Mouse (Mus musculus) midbrain, postnatal 0 days (tissue): Measurements from ENCODE around the gene Tfap2a. TPM values are rescaled to one million over a fixed set of nuclear protein-coding genes. Genes with fewer than 3 reads are reported as not detected.

Experiments
- ATAC-seq: fragments of 200-750 bp; cut with Nextera tagmentation; 2 replicates; pipeline ENCODE4 v1.8.0; 2017; ENCODE audit warnings: moderate number of reproducible peaks, mild to moderate bottlenecking, moderate TSS enrichment, moderate library complexity; ENCODE audit not compliant: low FRiP score
- DNase-seq: peaks from one replicate; pipeline ENCODE4 v3.0.0-alpha.2; 2015; ENCODE audit warnings: low spot score
- H3K27ac ChIP-seq: fragments of 300-500 bp; sonication (generic); 2 replicates; pipeline ENCODE4 v1.5.1; 2014; ENCODE audit warnings: low read depth, mild to moderate bottlenecking, low read length, mixed read lengths
- H3K27me3 ChIP-seq: fragments of 300-500 bp; sonication (generic); 2 replicates; pipeline ENCODE4 v1.6.1; 2014; ENCODE audit warnings: low read length, control low read depth, mixed read lengths; ENCODE audit not compliant: insufficient read depth
- H3K36me3 ChIP-seq: fragments of 300-500 bp; sonication (generic); 2 replicates; pipeline ENCODE4 v1.6.1; 2014; ENCODE audit warnings: low read length, control low read depth, mixed read lengths; ENCODE audit not compliant: insufficient read depth
- H3K4me1 ChIP-seq: fragments of 300-500 bp; sonication (generic); 2 replicates; pipeline ENCODE4 v1.6.1; 2014; ENCODE audit warnings: mild to moderate bottlenecking, control low read depth, antibody characterized with exemption, low read length, mixed read lengths; ENCODE audit not compliant: insufficient read depth
- H3K4me2 ChIP-seq: fragments of 300-500 bp; sonication (generic); 2 replicates; pipeline ENCODE4 v1.6.1; 2014; ENCODE audit warnings: low read depth, mild to moderate bottlenecking, low read length, mixed read lengths; ENCODE audit not compliant: poor library complexity, severe bottlenecking
- H3K4me3 ChIP-seq: fragments of 300-500 bp; sonication (generic); 2 replicates; pipeline ENCODE4 v1.5.1; 2014; ENCODE audit warnings: low read depth, mild to moderate bottlenecking, low read length, moderate library complexity
- H3K9ac ChIP-seq: fragments of 300-500 bp; sonication (generic); replicated peaks from 2 replicates; pipeline ENCODE4 v1.6.1; 2014; ENCODE audit warnings: mild to moderate bottlenecking, low read length, moderate library complexity, mixed read lengths; ENCODE audit not compliant: poor library complexity, severe bottlenecking
- H3K9me3 ChIP-seq: fragments of 300-500 bp; sonication (generic); 2 replicates; pipeline ENCODE4 v1.6.1; 2016; ENCODE audit warnings: low read length, control low read depth
- CTCF ChIP-seq: IDR thresholded peaks from 2 replicates; pipeline ENCODE4 v1.5.1; 2016; ENCODE audit warnings: antibody characterized with exemption, mild to moderate bottlenecking
- WGBS: fragments of 180-500 bp; shearing (Covaris S2); extraction: QIAGEN DNeasy Blood & Tissue Kit; methylation state at CpG from one replicate; pipeline ENCODE4 v1.1.7; 2014; 5-methylcytosine and 5-hydroxymethylcytosine counted together
- polyA plus RNA-seq: library from polyadenylated mRNA; unstranded; fragments of >200 nt; fragmentation: Nextera tagmentation; extraction: Ambion mirVana; gene quantifications from 2 replicates; pipeline ENCODE4 v1.2.1, GENCODE M21; 2015
- total RNA-seq: library from RNA; depleted of rRNA; stranded (reverse); fragments of >200 nt; gene quantifications from 2 replicates; pipeline ENCODE4 v1.2.3, GENCODE M21; 2014

Gene Tfap2a
- total and polyA plus RNA-seq, 2 experiments from 2014 or later: 2.0 to 4.0 TPM

GRCm38 (mm10) chr13:40741436-40741835 lies 3.3 kb upstream of the Tfap2a start:
- WGBS: 1% methylated on average over 7 of the region's 7 CpGs
- Histone ChIP-seq H3K4me3 (no peak overlapping the region), H3K4me1 (no peaks in the 10 kb centered on the region), H3K36me3 (no peaks in the 10 kb centered on the region), H3K27ac (no peak overlapping the region), H3K9ac (no peak overlapping the region), H3K27me3 (peaks cover 99% of the 10 kb centered on the region), H3K4me2 (no peak overlapping the region), H3K9me3 (no peaks in the 10 kb centered on the region)
- ATAC-seq (no peak), DNase-seq (no peak)
- TF ChIP-seq CTCF: no peak

DNA sequence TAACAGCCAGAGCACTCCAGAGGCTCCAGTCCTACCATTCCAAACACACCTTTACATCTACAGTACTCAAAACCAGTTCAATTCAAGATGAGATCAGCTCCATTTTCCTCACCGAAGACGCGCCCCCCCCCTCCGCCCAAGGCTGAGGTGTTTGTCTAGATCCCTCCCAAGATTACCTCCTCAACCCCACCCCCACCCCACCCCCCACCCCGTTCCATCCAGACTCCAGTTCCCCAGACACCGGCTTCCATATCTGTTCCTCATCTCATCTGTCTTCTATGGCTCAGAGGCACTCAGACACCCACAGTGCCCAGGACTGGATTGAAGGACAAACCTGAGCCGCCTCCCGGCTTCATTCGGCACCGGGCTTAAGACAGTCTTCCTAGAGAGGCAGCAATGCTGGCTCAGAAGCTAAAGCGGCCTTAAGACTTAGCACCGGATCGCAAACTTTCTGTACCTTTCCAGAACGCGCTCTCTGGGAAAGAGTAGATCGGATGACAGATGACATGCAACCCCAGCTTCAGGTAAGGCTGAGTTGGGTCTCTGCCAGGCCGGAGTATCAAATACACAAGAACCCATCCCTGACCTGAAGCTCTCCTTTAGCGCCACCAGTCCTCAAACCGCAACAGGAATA lies 2.7 kb upstream of the Tfap2a start:
- H3K27me3 ChIP-seq: peaks cover 100% of the 10 kb centered on the region
- DNase-seq (no peak), ATAC-seq (no peak)
- no peak overlapping the region for H3K9ac ChIP-seq
- 1% methylated on average over 19 of the region's 19 CpGs for WGBS
- no peak for TF ChIP-seq CTCF
- no peaks in the 10 kb centered on the region for H3K9me3 ChIP-seq
- no peak overlapping the region for H3K4me2 ChIP-seq
- no peak overlapping the region for H3K4me3 ChIP-seq
- H3K36me3 ChIP-seq: no peaks in the 10 kb centered on the region
- H3K27ac ChIP-seq: no peak overlapping the region
- no peaks in the 10 kb centered on the region for H3K4me1 ChIP-seq

GRCm38 (mm10) chr13:40739901-40740300 lies 1.7 kb upstream of the Tfap2a start:
- H3K27ac ChIP-seq: no peak overlapping the region
- WGBS: 1% methylated on average over 10 of the region's 10 CpGs
- H3K27me3 ChIP-seq: peaks cover 98% of the 10 kb centered on the region
- H3K36me3 ChIP-seq: no peaks in the 10 kb centered on the region
- no peak overlapping the region for H3K4me3 ChIP-seq
- no peaks in the 10 kb centered on the region for H3K4me1 ChIP-seq
- TF ChIP-seq CTCF: no peak
- ATAC-seq (no peak), DNase-seq (no peak)
- H3K4me2 ChIP-seq: no peak overlapping the region
- no peaks in the 10 kb centered on the region for H3K9me3 ChIP-seq
- no peak overlapping the region for H3K9ac ChIP-seq

DNA sequence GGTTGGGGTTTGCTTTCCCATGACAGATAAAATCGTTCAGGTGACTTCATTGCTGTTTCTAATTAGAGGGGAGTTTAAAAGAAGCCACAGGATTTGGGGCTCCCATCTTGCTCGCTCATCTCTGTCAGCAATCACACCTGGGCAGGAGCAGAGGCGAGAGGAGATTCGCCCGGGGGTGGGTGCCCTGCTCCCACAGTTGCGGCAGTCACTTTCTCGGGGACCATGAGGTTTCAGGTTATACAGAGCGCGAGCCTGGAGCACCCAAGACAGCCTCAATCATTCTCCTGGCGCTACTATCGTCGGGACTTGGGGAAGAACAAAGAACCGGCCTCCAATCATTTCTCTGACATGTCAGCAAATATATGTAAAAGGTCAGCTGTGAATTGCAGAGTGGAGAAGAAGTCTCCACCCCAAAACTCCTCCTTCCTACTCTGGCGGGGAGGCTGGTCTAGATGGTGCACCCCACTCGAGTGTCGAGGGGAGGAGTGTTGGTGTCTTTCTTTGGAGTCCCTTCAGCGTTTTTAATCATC lies 1.0 kb upstream of the Tfap2a start:
- Histone ChIP-seq H3K4me2 (no peak overlapping the region), H3K4me3 (no peak overlapping the region), H3K9ac (no peak overlapping the region), H3K4me1 (no peaks in the 10 kb centered on the region), H3K27me3 (peaks cover 92% of the 10 kb centered on the region), H3K27ac (no peak overlapping the region), H3K9me3 (no peaks in the 10 kb centered on the region), H3K36me3 (no peaks in the 10 kb centered on the region)
- ATAC-seq: no peak
- WGBS: 1% methylated on average over 17 of the region's 17 CpGs
- no peak for TF ChIP-seq CTCF
- DNase-seq: no peak

GRCm38 (mm10) chr13:40737761-40738160 lies 415 bp downstream of the Tfap2a start:
- no peak for DNase-seq
- H3K4me2 ChIP-seq: peak overlapping the region; percentile 18
- ATAC-seq: no peak
- no peak overlapping the region for H3K9ac ChIP-seq
- H3K36me3 ChIP-seq: no peaks in the 10 kb centered on the region
- H3K27me3 ChIP-seq: peaks cover 92% of the 10 kb centered on the region
- no peaks in the 10 kb centered on the region for H3K4me1 ChIP-seq
- no peaks in the 10 kb centered on the region for H3K9me3 ChIP-seq
- H3K4me3 ChIP-seq: peak overlapping the region; percentile 2; the same call in 1 of the 2 replicates
- no peak overlapping the region for H3K27ac ChIP-seq
- no peak for TF ChIP-seq CTCF
- WGBS: under 1% methylated on average over 22 of the region's 22 CpGs

GRCm38 (mm10) chr13:40737099-40737498 lies 1.1 kb downstream of the Tfap2a start:
- DNase-seq: no peak
- Histone ChIP-seq H3K9me3 (no peaks in the 10 kb centered on the region), H3K27ac (no peak overlapping the region), H3K4me1 (no peaks in the 10 kb centered on the region), H3K27me3 (peaks cover 90% of the 10 kb centered on the region), H3K4me2 (no peak overlapping the region), H3K9ac (no peak overlapping the region), H3K36me3 (no peaks in the 10 kb centered on the region), H3K4me3 (no peak overlapping the region)
- no peak for ATAC-seq
- 9% methylated on average over 15 of the region's 15 CpGs for WGBS
- no peak for TF ChIP-seq CTCF
